Mouse (Mus musculus): Measurements from ENCODE around the gene Sfxn5.

Gene Sfxn5

DNA sequence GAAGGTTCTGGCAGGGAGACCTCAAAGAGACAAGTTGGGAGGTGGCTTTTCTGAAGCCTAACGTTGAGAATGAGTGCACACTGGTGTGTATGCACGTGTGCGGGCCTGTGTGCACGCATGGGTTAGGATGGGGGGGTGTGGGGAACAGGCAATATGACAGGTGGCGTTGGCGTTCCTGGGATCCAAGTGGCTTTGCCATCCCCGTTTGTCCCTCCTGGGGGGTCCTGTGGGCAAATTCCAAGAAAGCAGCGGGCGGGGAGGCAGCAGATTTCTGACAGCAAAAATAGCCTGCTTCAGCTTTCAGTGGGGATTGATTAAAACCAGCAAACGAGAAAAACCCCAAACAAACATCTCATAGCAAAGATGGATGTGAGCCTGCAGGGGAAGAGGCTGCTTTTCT, 110.7 kb downstream of the Sfxn5 start:
- TF ChIP-seq GATA4 (IDR thresholded peaks at IDR 0.05; ENCODE audit: insufficient replicate concordance, low read length), result no peak

DNA sequence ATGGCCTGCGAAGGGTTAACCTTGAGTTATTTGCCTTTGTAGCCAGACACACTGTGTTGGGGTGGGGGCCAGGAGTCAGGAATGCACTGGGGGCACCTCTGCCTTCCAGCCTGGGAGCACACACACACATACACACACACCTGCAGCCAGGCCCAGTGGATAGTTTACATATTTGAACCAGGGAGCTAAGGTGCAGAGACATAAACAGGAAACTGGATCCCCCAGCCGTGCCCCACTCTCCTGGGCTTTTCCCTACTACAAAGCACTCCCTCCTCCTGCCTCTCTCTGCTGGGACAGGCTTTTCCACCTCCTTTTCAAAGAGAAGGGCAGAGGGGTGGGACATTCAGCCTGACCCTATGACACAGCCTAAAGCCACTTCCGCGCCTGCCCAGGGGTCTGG, 112.3 kb downstream of the Sfxn5 start:
- no peak for TF ChIP-seq GATA4 (IDR thresholded peaks at IDR 0.05; ENCODE audit: insufficient replicate concordance, low read length)

GRCm38 (mm10) chr6:85219706-85220105, 113.5 kb downstream of the Sfxn5 start:
- TF ChIP-seq GATA4 (IDR thresholded peaks at IDR 0.05; ENCODE audit: insufficient replicate concordance, low read length), result no peak

GRCm38 (mm10) chr6:85218684-85219445, 114.4 kb downstream of the Sfxn5 start:
- TF ChIP-seq GATA4 (IDR thresholded peaks at IDR 0.05; ENCODE audit: insufficient replicate concordance, low read length), result no peak

DNA sequence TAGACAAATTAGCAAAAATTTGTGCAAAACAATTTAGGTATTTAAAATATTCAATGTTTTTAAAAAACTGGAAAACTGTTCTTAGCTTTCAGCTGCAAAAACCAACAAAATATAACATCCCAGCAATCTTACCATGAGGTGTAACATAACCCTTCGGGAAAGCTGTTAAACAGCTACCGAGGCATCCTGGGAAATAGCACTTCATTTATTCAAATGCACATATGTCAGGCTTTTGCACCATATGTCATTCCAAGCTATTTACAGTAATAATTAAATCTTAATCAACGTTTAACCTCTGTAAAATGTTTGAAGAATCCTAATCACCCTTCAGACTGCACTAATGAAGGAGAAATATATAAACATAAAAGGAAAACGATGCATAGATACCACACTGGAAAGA, 115.0 kb downstream of the Sfxn5 start:
- TF ChIP-seq GATA4 (IDR thresholded peaks at IDR 0.05; ENCODE audit: insufficient replicate concordance, low read length), result no peak

DNA sequence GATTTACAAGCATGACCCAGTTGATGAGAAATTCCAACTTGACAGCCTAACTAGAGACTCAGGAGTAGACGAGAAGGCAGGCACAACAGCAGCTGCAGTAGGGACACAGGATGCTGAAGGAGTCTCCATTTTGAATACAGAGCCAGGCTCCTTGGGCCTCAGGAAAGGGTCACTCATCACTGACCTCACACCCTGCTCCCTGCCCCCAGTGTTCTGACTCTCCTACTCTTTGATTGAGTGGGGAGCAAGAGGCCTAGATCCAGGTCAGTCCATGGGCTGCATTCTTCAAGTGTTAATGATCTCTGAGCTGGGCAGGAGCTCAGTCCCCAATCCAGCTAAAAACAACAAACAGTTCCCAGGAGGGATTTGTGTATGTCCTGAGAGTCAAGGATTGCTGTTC, 122.5 kb downstream of the Sfxn5 start:
- TF ChIP-seq GATA4 (IDR thresholded peaks at IDR 0.05; ENCODE audit: insufficient replicate concordance, low read length), result no peak

GRCm38 (mm10) chr6:85209226-85209967, 123.8 kb downstream of the Sfxn5 start:
- no peak for TF ChIP-seq GATA4 (IDR thresholded peaks at IDR 0.05; ENCODE audit: insufficient replicate concordance, low read length)

GRCm38 (mm10) chr6:85207345-85207744, 125.9 kb downstream of the Sfxn5 start:
- no peak for TF ChIP-seq GATA4 (IDR thresholded peaks at IDR 0.05; ENCODE audit: insufficient replicate concordance, low read length)

DNA sequence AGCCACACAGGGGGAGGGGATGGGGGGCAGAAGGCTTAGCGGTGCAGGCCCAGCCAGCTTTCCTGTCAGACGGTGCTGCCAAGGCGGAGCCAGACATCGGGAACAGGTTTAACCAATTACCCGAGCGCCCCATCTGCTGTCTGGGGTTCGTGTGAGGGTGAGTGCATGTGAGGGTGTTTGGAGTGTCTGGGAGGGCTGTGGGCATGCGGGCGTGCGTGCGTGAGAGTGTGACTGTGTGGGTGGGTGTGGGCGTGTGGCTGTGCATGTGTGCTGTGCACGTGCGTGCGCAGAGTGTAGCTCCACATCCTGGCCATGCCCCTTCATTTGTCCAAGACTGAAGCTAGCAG, 126.3 kb downstream of the Sfxn5 start:
- no peak for TF ChIP-seq GATA4 (IDR thresholded peaks at IDR 0.05; ENCODE audit: insufficient replicate concordance, low read length)

DNA sequence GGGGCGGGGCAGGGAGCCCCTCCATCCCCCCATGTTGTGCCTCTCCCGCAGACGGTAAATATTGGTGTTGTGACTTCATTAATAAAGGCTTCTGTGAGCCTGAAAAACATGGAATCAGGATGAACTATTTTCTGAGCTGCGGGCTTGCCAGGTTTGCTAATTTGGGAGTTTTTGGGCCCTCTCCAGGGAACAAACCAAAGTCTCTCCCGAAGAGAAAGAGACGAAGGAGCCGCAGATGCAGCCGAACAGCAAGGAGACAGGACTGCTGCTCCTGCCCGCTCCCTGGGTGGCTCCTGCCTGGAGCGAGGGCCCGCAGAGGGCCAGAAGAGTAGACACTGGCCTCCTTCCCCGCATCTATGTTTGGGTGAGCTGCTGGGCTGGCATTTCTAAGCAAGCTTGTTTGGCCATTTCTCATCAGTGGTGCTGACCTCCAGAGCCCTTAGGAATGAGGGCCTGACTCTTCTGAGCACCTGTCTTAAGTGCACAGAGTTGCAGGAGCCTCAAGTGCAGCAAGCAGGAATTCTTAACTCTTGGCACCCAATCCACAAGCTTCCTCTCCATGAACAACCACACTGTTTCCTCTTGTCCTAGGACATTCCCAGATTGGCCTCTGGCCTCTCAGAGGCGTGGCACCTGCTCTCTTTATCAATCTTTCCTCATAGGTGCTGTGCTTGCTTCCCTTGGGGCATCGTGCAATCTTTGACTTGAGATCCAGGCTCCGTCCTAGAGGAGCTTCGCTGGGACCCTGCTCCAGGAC, 126.9 kb downstream of the Sfxn5 start:
- no peak for TF ChIP-seq GATA4 (IDR thresholded peaks at IDR 0.05; ENCODE audit: insufficient replicate concordance, low read length)

DNA sequence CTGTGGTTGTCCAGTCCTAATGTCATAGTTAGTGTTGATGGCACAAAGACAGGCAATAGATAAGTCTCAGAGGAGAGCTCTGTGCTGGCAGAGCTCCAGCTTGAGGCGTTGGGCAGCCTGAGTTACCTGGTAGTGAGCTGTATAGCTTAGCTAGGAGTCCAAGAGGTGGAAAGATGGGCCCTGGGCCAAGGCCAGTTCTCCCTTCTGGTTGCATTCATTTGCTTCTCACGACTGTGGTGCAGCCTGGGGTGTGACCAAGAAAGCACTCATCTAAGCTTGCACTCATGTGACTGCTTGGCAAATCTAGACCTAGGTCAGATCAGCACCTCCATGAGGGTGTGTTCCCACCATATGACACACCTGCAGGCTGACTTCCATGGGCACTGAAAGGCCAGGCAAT, 135.3 kb downstream of the Sfxn5 start:
- no peak for TF ChIP-seq GATA4 (IDR thresholded peaks at IDR 0.05; ENCODE audit: insufficient replicate concordance, low read length)

- no peak for TF ChIP-seq GATA4 (IDR thresholded peaks at IDR 0.05; ENCODE audit: insufficient replicate concordance, low read length)
These were observed 139.6 kb downstream of the Sfxn5 start for GRCm38 (mm10) chr6:85193381-85194318.

- TF ChIP-seq GATA4 (IDR thresholded peaks at IDR 0.05; ENCODE audit: insufficient replicate concordance, low read length), result no peak
These were observed 141.3 kb downstream of the Sfxn5 start for GRCm38 (mm10) chr6:85191751-85192440.

GRCm38 (mm10) chr6:85190671-85191070, 142.6 kb downstream of the Sfxn5 start:
- no peak for TF ChIP-seq GATA4 (IDR thresholded peaks at IDR 0.05; ENCODE audit: insufficient replicate concordance, low read length)

Measured in liver, adult (tissue).